Mouse (Mus musculus) ovary, postnatal 14 days (tissue): ENCODE measurements around the gene Tjp3.

Experiments used
- DNase-seq: peaks from one replicate; pipeline ENCODE4 v3.0.0; 2022; ENCODE audit warnings: low spot score

Tjp3 gene

DNA sequence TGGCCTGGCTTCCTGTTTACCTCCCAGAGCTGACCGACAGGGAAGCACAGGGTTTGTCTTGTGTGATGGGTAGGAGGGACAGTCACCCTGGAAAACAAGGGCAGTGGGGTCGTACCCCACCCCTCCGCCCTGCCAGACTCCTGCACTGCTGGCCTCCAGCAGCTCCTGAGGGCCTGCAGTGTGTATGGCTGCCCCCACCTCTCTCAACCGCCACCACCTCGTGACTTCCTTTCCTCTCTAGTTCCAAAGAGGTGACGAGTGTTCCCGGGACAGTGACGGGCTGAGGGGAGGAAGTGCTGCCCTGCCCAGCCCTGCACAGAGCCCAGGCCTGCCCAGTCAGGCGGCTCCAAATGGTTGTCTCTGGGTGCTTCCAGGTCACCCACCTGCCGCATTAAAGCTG lies 6.5 kb upstream of the Tjp3 start:
- no peak for DNase-seq

DNA sequence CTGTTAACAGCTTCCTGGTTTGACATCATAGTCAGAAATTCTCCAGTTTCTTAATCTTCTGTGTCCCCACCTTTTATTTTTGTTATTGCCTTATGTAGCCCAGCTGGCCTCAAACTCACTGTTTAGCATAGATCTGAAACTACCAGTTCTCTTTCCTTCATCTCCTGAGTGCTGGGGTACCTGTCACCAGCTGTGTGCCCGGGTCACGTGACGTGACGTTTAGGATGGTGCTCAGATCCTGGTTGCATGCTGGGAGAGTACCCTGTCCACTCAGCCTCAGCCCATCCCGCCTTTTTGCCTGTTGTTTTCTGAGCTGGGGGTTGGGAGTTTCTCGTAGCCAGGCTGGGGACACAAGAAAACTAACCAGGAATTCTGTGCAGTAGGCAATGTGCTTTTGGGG lies 5.9 kb upstream of the Tjp3 start:
- DNase-seq = no peak

DNA sequence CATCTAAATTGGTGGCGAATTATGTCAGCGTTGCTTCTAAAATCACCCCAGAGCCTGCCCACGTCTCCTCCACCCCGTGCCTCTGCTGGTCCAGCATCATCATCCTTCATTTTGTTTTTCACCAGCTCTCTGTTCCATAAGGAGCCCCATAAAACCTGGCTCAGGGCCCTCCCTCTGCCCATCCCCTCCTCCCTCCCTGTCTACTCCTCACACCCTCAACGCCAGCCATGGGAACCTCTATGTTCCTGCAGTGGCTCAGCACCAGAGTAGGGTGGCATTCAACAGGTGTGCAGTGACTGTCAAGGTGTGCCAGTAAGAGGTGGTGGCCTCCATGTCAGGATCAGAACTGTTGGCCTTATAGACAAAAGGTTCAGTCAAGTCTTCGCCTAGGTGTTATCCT lies 3.8 kb upstream of the Tjp3 start:
- no peak for DNase-seq

- DNase-seq = no peak
These were observed 3.1 kb upstream of the Tjp3 start for GRCm38 (mm10) chr10:81294442-81294841.

DNA sequence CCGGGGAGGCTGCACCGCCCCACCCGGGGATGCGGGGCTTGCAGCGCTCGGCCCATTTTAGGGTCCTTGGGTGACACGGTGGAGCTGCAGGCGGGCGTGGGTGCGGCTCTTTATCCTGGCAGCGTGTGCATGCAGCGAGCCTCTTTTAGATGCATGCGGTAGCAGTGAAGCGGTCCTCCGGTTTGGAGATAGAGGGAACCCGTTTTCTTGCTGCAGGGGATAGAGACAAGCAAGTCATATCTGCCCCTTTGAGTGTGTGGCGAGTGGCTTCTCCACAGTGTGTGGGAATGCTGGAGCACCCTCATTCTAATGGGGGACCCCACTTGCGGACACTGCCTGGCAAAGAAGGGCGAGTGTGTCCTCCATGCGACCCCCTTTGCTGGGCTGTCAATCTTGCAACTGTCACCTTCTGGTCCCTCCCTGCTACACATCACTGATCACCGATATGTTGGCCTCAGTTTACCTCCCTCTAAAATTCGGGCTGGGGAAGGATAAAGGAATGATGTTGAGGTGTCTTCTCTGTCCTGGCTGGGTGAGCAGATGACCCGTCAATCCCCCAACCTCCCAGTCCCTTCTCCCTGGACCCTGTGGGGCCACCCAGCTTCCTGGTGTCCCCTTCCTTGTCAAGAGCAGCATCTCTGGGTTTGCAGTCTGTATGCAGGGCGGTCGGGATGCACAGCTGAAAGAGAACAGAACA lies 2.1 kb upstream of the Tjp3 start:
- DNase-seq = no peak

DNA sequence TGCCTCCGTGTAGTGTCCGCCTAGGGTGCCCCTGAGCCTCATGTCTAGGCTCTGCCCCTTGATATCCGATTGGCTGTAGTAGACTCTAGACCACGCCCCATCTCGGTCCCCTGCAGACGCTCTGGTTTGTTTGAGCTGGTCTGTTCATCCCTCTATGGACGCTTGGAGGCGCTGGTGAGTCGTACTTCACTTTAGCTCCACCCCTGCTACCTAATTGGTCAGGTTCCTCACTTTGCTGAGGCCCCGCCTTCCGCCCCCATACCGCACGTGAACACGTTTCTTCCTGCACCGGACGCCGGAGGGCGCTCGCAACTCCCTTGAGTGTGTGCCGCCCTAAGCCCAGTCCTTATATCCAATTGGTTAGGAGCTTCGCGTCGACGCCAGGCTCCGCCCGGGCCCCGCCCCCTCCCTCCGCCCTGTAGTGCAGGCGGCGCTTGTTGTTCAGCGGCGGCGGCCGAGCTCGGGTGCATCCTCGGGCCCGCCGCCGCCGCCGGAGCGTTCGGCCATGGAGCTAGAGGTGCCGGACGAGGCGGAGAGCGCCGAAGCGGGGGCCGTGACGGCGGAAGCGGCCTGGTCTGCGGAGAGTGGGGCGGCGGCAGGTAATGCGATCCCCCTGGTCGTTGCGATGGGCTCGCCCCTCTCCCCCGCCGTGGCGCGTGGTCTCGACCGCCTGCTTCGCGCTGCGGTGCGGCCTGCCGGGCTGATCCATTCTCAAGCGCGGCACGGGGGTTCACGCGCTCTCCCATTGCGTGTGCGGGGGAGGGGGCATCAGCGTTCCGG lies 1.4 kb upstream of the Tjp3 start, which contains the start of gene Pip5k1c:
Gene Pip5k1c, plus strand, starts transcription at position 410 of the 780 bp plus-strand sequence.
- DNase-seq = peak; percentile 97

DNA sequence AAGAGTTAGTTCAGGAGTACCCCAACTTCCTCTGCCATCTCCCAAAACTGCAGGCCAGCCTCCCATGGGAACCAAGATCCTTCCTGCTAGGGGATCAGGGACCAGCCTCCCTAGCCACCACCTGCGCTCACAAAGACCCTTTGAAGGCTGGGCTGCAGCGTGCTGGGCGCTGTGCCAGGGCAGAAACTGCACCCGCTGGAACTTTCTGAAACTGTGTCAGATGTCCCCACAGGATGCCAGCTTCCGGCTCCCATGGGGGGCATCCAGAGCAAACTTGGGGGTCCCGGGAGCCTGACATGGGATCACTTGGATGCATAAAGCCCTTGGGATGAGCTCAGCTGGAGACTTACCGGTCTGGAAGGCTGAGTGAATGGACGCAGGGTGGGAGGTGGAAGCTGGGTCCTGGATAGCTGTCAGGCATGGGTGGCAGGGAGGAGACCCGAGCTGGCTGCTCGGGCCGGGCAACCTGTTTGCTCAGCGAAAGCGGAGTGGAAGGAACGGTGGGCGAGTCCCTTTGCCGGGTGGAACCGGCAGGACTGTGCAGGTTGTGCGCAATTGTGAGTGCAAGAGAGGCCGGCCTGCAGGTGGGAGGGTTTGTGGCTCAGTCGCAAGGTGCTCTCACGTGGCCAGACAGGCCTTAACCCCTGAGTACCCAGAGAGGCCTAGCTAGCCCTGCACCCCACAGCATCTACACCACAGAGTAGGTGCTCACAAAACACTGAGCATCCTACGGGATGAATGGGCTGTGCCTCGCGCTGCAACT lies 502 bp downstream of the Tjp3 start:
- no peak for DNase-seq

DNA sequence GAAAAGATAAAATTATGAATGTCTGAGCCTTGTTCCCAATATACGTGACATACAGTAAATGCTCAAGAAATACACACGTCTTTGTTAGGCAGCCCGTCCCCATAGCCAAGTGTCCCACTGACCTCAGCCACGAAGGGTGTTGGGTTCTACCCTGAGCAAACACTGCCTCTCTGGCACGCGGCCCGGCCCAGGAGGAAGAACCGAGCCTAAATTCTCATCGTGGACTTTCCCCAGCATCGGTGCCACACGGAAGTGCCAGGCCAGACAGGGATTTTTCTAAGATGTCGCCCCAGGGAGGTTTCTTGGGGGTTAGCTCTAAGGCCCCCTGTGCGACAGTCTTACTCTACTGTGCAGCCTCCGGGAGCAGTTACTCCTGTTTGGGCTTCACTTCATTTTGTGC lies 1.6 kb downstream of the Tjp3 start:
- DNase-seq = no peak

DNA sequence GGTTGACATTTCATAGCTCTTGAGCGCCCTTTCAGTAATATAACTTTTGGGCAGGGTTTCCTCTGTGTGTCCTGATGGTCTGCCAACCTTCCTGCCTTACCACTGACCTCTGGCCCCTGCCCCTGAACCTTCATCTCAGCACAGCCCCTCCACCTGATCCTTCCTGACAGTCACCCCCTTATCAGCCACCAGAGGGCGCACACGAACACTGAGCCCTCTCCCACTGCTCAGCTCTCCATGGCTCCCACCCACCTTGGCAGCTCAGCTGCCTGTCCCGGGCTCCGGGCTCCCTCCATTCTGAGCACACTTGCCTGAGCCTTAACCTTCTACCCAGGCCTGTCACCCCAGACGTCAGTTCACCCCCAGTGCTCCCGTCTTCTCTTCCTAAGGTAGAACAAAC lies 2.1 kb downstream of the Tjp3 start:
- DNase-seq = peak; percentile 56

GRCm38 (mm10) chr10:81288601-81289000 lies 2.8 kb downstream of the Tjp3 start:
- DNase-seq = no peak

DNA sequence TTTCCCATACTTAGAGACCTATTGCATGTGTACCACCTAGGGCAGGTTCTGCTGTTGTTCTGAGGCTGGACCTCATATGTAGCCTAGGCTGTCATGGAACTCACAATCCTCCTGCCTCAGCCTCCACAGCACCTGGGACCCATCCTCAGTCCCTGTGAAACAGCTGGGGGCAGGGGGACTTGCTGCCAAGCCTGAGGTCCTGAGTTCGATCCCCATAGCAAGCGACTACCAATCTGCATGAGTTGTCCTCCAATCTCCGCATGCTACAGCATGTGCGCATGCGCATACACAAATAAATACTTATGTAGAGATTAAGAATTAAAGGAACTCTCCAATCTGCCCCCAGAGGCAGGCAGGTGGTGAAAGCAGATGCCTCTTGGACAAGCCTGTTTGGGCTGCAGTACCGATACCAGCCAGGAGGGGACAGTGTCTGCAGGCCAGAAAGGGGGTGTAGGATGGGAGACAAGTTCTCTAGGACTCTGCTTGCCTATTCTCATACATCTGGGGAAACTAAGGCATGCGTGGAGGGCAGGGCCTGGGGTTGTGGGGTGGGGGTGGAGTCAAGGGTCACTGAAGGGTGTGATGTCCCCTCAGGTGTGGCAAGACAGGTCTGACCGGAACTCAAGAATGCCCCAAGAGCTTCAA lies 3.7 kb downstream of the Tjp3 start:
- DNase-seq = peak; percentile 66

DNA sequence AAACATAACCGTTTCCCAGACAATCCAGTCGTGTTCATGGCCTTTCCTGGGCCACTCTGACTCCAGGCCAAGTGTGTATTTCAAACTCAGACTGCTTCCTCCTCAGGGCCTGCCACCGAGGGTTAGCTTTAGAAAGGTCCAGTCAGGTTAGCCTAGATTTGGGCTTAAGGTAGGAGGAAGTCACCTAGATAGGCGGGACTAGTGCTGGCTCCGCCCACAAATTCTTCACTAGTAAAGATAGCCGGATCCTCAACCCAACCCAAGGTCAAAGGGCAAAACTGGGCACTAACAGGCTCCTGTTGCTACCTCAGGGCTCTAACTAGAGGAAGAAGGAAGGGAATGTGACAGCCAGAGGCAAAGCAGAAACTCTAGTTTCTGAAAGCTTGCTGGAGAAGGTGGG lies 4.8 kb downstream of the Tjp3 start:
- DNase-seq = no peak

DNA sequence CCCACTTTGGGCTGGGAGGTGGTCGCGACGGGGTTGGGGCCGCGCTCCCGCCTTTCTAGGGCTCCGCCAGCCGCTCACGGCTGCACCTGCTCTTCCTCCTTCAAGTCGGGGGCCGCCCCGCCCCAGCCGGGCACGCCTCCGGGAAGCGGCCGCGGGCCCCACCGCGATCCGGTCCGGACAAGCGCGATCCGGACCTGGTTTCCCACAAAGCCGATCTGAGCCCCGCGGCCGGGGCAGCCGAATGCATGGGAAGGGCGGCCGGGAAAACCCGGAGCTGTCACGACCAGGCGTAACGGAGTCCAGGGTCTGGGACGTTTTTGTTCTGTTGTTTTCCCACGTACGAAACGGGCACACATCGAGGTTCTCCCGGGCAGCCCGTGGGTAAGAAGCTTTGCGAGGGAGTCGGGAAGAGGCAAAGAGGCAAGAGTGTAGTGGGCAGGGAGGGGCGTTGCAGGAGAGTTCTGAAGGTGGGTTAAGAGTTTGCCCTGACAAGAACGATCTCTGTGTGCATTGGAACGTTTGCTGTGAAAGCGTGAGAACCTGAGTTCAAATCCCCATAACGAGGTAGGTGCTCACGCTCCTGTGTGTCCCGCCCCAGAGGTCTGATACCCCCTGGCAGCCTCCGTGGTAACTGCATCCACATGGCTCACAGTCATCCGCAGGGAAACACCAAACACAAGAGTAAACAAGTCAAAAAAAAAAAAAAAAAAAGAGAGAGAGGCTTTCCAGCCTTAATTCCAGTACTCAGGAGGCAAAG lies 5.5 kb downstream of the Tjp3 start:
- DNase-seq = peak; percentile 93

DNA sequence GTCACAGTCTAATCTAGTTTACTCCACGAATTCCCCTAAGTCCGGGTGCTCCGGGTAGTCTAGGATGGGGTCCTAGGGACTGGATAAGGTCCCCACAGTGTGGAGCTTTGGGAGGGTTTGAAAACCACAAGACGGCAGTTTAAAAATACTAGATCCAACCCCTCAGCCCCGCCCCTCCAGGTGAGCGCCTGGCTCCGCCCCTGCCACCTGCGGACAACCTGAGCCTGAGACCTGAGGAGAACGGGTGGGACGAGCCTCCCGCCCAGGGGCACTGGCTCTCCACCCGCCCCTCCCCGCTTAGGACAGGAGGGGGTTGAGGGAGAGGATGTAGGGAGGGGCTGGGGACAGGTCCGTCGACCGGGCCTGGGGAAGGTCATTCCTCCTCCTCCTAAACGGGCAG lies 6.7 kb downstream of the Tjp3 start:
- no peak for DNase-seq

GRCm38 (mm10) chr10:81284189-81284588 lies 7.2 kb downstream of the Tjp3 start:
- DNase-seq = no peak

GRCm38 (mm10) chr10:81279496-81279895 lies 11.9 kb downstream of the Tjp3 start:
- no peak for DNase-seq

DNA sequence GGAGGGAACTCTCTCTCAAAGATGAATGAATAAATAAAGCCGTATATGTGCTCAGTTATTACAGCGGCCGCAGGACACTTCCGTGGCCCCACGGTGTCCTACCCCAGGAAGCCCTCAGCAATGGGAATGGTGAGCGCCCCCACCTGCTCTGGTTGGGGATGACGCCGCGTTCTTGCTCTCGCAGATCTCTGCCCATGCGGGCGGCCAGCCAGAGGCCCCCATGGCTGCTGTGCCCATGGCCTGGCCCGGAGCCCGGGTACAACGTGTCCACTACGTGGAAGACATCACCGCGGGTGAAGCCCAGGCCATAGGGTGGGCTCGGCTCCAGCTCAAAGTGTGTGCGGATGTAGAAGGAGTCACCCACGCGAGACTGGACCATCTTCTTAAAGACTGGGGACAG lies 13.7 kb downstream of the Tjp3 start:
- DNase-seq = no peak

DNA sequence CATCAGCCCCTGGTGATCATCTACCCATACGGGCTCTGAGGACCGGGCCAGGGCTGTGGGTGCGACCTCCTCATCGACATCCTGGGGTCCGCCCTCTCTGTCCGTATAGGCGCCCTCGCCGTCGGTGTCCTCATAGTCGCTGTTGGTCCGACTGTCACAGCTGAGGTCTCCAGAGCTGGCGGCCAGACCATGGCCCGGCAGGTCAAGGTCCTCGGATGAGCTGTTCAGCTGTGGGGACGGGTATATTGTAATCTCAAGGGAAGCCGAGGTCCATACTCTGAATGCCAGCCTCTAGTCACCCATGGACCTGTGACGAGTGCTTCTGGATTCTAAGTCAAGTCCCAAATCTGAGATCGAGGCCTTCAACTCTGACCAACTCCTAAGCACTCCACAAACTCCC lies 17.5 kb downstream of the Tjp3 start:
- DNase-seq = no peak

DNA sequence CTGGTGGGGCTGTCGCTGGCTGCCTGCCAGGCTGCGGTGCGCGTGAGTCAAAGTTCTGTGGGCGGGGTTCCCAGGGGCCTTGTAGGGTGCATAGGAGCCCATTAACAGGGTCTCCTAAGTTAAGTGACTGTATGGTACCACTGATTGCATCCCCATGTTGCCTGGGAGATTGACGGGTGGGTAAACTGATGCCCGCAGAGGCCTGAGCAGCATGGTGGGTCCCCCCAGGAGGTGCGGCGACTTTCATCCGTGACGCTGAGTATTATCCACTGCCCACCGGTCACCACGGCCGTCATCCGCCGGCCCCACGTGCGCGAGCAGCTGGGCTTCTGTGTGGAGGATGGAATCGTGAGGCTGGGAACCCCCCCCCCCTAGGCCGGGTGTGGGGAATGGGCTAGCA lies 19.0 kb downstream of the Tjp3 start:
- DNase-seq = no peak

DNA sequence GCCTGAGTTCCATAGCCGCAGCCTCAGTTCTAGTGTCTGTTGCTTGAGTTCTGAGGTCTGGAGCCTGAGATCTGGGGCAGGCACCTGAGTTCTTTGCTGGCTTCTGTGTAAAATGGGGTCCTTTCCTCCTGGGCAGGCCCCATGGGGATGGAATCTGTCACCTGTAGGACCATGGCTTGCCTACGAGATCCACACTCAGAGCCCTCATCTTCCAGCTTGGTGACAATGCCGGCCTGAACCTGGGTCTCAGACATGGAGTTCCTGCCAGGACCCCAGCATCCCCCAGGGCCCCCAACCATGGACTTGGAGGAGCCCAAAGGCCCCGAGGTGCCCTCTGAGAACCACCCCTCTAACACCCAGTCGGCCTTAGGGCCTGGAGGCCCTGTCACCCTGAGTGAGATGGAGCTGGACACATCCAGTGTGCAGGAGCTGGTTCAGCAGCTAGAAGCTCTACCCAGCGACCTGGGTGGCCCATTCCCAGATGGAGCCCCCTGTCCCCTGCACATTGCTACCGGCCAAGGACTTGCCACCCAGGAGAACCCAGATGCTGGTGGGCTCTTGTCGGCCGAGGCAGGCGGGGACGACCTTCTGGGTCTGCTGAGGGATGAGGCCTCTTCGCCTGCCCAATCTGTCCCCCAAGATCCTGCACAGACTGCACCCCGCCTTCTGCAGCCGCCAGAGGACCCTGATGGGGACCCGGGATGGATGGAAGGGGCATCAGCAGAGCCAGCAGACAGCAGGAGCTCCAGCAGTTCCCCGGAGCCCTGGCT lies 22.6 kb downstream of the Tjp3 start:
- no peak for DNase-seq

DNA sequence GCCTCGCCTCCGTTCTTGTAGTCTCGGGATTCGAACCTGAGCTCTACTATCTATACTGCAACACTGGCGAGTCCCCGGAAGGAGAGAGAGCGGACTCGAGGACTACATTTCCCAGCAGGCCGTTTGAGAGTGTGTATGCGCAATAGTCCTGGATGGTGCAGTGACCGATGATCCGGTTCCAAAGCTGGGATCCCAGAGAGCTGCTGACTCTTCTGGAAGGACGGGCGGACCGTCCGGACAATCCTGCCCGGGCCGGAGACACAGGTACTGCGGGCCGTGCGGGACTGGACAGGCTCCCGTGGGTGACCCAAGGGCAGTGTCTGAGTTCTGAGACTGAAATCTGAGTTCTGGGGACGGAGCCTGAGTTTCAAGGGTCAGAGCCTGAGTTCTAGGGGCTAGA lies 23.3 kb downstream of the Tjp3 start:
- DNase-seq = peak; percentile 75
